Mouse (Mus musculus): ENCODE data around the gene Zfp719. TPM values are rescaled to one million over a fixed set of nuclear protein-coding genes. Genes with fewer than 3 reads are reported as not detected.

Gene Zfp719
- polyA plus RNA-seq, 2 experiments from 2014 or later, result 9.4 to 10.9 TPM

DNA sequence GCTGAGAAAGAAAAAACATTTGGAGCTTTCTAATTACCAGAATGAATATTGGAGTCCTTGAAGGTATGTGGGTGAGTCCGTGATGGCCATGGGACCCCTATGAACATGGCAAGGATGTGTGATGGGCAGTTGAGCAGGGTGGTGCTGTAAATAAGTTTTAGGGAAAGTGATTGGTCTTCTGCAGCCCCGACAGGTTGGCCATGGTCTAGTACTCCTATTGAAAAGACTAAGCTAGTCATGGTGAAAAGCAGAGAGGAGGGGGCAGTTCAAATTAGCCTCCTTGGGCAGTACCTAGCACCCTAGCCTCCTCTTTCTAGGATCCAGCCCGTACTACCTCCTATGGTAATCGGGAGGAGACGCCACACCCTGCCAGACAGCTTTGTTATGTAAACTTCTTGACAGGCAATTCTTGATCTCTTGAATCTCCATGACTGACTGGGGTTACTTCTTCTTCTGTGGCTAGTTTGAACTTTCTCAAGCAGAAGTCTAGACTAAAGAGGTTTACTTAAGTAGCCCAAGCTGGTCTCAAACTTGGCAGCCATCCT lies 28.4 kb downstream of the Zfp719 start:
- ATAC-seq, result no peak

DNA sequence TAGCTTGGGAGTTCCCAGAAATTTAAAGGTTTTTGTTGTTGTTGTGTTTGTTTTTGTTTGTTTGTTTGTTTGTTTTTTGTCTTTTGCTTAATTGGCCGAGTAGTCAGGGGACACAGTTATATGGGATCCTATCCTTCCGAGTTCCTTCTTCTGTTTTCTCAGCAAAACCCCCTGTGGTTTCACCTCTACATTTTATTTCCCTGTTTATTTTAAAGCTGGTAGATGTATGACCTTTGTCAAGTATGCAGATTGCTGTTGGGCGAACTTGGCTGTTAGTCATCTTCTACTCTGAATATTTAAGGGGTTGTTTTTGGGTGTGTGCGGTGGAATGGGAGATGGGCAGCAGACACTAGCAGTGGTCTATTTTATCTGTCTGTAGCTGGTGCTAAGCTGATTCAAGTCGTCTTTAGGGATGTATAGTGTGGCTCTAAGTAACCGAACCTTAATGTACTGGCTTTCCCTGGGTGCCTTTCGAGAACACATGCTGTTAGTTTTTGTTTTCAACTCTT lies 29.0 kb downstream of the Zfp719 start:
- ATAC-seq, result no peak

DNA sequence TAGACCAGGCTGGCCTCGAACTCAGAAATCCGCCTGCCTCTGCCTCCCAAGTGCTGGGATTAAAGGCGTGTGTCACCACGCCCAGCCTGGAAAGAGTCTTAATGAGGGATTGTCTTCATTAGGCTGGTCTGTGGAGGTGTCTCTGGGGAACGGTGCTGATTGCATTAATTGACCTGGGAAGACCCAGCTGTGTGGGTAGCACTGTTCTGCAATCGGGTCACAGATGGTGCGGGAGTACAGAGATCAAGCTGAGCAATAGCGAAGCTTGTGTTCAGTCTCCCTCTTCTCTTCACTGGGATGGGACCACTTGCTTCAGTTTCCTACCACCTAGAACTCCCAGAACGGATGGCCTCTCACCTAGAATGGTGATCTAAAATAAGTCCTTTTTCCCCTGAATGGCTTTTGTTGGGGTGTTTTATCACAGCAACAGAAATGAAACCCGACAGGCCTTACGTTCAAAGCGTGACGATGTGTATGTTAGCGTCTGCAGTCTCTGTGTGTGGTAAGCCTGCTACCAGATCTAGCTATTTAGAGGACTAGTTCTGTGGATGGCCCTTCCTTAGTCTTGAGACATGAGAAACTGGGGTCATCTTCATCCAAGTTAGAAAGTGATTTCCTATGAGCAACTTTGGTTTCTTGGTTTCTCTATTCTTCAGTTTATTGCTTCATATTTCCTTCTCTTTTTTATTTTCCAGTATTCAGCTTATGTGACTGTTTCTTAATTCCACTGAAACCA lies 34.6 kb downstream of the Zfp719 start:
- ATAC-seq, result no peak

DNA sequence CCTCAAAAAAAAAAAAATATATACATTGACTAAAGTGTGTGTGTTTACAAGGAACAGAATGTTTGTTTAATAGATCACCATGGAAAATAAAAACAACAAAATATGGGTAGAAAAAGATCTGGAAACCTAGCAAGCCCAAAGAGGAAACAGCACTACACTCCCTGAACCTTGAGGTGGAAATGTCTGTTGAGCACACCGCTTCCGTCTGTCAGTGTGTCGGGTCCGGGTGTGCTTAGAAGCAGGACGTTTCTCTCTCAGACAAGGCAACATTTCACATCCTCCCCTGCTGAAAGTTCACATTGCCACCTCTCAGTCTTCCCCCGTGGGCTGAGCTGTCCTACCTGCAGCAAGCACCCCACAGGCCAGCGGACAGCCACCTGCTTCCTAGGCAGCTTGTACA lies 43.5 kb downstream of the Zfp719 start:
- no peak for ATAC-seq

DNA sequence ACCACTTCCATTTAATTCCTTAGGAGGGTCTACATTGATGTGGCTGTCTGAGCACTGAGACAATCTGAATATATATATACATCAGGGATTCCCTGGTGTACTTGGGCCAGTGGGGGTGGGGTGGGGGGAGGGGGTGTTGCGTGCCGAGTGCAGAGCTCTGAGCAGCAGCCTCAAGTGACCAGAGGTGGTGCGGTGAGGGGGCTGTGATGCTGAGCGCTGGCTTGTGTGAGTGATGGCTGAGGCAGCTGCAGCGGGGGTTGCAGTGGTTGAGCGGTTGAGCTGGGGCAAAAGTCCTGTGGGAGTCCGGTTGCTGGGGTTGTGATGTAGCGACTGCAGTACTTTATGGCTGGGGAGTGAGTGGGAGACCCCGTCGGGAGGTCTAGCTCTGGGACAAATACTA lies 44.4 kb downstream of the Zfp719 start:
- no peak for ATAC-seq

DNA sequence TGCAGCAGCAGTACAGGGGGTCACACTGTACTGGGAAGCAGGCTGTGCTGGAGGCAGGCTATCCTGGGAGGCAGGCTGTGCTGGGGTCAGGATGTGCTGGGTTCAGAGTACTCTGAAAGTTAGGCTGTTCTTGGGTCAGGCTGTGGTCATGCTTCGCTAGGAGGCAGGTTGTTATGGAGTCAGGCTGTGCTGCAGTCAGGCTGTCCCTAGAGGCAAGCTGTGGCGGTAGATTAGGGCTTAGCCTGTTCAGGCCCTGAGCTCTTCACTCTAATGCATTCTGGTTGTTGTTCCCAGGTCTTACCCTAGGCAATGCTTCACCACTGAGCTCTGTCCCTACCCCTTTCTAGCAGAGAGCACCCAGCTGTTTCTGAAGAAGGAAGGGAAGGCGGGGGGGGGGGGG lies 45.7 kb downstream of the Zfp719 start:
- ATAC-seq, result no peak

DNA sequence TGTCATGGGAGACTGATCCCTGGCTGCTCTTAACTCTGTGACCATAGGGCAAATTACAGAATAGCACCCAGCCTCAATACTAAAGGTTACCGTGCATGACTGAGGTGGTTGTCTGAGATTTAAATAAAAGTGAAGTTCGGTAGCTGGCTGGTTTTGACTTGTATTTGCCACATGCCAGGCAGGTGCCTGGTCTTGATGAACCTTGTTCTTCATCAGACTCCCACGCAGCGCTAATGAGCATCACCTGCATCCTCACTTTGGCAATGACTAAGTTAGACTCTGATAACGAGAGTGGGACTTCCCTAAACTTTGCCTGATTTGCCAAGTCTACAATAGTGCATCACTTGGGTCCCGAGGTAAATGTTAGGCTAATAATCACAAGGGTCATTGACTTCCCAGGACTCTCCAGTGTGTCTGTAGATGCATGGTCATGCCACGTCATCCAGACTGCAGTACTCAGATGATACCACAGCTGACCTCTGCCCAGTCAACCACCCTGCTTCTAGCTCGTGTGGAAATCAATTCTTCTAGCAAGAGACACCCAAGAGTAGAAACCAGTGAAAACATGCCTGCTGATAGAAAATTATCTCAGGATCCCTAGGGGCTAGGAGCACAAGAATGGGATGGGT lies 46.5 kb downstream of the Zfp719 start:
- ATAC-seq, result no peak

DNA sequence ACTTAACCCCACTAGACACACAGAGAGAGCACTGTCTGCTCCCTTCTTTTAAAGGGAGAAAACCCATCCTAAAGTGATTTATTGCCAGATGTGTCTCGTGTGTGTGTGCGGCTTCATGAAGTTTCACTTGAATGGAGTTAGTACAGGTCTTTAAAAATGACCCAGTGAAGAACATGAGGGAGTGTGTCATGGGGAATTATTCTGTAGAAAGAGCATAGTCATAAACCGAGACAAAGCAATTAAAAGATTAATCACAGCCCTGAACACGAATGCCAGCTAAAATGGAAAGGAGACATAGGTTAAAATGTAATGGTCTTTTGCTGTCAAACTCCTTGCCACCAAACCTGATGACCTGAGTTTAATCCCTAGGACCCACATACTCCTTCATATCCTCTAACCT lies 54.5 kb downstream of the Zfp719 start:
- ATAC-seq, result no peak

DNA sequence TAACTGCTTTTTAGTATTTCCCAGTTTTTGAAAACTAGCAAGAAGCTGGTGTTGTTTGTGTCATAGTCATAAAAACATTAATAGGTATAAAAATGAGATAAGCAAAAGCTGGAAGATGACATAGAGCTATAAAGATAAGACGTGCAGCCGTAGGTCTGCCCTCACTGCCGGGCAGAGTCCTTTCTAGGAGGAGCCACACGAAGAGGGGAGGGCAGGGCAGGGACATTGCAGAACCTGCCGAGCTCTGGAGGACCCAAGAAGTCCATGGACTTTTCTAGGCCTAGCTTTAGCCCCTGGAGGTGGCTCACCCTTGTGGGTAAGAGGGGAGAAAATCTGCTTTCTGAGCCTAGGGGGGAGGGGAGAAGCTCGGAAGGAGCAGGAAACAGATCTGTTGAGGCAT lies 55.1 kb downstream of the Zfp719 start, which contains the start of gene Ceacam18:
TSS of gene Ceacam18 (plus strand) at position 208 of the 400 bp plus-strand sequence.
- no peak for ATAC-seq

DNA sequence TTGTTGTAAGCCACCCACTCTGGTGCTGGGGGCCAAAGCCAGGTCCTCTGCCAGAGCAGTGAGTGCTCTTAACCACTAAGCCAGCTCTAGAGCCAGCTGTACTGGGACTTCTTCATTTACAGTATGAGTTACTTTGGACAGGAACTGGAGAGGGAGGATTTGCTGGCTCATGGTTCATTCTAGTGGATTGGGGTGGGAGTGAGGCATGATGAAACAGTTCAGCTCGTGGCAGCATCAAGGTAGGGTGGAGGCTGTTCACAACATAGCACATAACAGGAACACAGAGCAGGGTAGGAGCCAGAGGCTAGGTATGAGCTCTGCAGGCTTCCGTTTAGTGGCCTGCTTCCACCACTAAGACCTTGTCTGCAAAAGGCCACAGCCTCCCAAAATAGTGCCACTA lies 56.8 kb downstream of the Zfp719 start:
- ATAC-seq, result no peak

DNA sequence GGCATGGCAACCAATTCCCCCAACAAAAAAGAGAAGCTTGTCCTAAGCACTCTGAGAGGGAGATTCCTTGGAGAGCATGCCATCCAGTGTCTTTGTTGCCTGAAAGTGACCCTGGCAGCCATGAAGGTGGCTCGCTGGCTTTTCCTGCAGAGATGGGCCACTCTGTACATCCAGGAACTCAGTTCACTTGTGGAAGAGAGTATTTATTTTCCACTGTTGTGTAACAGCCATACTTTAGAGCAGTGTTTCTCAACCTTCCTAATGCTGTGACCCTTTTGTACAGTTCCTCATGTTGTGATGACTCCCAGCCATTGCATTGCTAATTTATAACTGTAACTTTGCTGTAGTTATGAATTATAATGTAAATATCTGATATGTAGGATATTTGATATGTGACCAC lies 57.7 kb downstream of the Zfp719 start:
- no peak for ATAC-seq

DNA sequence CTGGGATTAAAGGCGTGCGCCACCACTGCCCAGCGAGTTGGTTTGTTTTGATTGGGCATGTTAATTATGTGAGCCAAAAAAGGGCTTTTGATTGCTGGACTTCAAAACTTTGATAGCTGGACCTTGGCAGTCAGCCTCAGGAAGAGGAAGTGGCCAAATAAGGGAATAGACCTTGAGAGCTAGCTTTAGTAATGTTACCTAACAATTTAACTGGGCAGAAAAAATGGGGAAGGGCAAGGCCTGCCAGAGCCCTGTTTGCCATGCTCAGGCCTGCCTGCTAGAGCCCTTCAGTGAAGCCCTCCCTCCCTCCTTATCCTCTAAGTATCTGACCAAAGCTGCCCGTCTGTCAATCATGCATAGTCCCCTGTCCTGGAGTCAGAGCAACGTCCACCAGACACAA lies 63.2 kb downstream of the Zfp719 start:
- no peak for ATAC-seq

Other genes with a start within 250 kb of the Zfp719 start
- not detected for gene Siglecf, start 228.3 kb upstream of the Zfp719 start, polyA plus RNA-seq (2017; shearing (Covaris generic))
- 1 to 10 TPM in 1 of 2 experiments, not detected in 1; 2.4 TPM for gene Siglecg, start 171.4 kb upstream of the Zfp719 start, polyA plus RNA-seq (2017; shearing (Covaris generic))
- gene Lim2, start 151.9 kb upstream of the Zfp719 start, polyA plus RNA-seq (2017; shearing (Covaris generic)), result not detected
- 100 to 1,000 TPM; 381 to 402 TPM for gene Nkg7, start 142.5 kb upstream of the Zfp719 start, polyA plus RNA-seq (2017; shearing (Covaris generic))
- 1 to 10 TPM in 1 of 2 experiments, not detected in 1; 1.4 TPM for gene Cldnd2, start 138.8 kb upstream of the Zfp719 start, polyA plus RNA-seq (2017; shearing (Covaris generic))
- 100 to 1,000 TPM; 235 to 271 TPM for gene Etfb, start 135.5 kb upstream of the Zfp719 start, polyA plus RNA-seq (2017; shearing (Covaris generic))
- gene Gm45233, start 135.5 kb upstream of the Zfp719 start, polyA plus RNA-seq (2017; shearing (Covaris generic)), result not detected
- 1 to 10 TPM; 1.2 to 4.3 TPM for gene Vsig10l, start 116.5 kb upstream of the Zfp719 start, polyA plus RNA-seq (2017; shearing (Covaris generic))
- gene Iglon5, start 89.5 kb upstream of the Zfp719 start, polyA plus RNA-seq (2017; shearing (Covaris generic)), result not detected
- gene 4931406B18Rik, start 73.7 kb upstream of the Zfp719 start, polyA plus RNA-seq (2017; shearing (Covaris generic)), result not detected
- gene Cd33, start 35.2 kb upstream of the Zfp719 start, polyA plus RNA-seq (2017; shearing (Covaris generic)), result not detected
- 1 to 10 TPM; 3.2 to 3.4 TPM for gene Zfp658, start 17.4 kb upstream of the Zfp719 start, polyA plus RNA-seq (2017; shearing (Covaris generic))
- gene Zfp819, start 27.6 kb downstream of the Zfp719 start, polyA plus RNA-seq (2017; shearing (Covaris generic)), result under 1 TPM in 1 of 2 experiments, not detected in 1; 0.20 TPM
- not detected for gene Ceacam18, start 55.1 kb downstream of the Zfp719 start, polyA plus RNA-seq (2017; shearing (Covaris generic))
- under 1 TPM in 1 of 2 experiments, not detected in 1; 0.34 TPM for gene Siglece, start 80.6 kb downstream of the Zfp719 start, polyA plus RNA-seq (2017; shearing (Covaris generic))
- 1 to 10 TPM; 1.2 to 1.3 TPM for gene Ctu1, start 92.4 kb downstream of the Zfp719 start, polyA plus RNA-seq (2017; shearing (Covaris generic))
- not detected for gene Klk14, start 110.8 kb downstream of the Zfp719 start, polyA plus RNA-seq (2017; shearing (Covaris generic))
- not detected for gene Klk13, start 133.0 kb downstream of the Zfp719 start, polyA plus RNA-seq (2017; shearing (Covaris generic))
- gene Klk12, start 189.3 kb downstream of the Zfp719 start, polyA plus RNA-seq (2017; shearing (Covaris generic)), result not detected
- under 1 TPM in 1 of 2 experiments, not detected in 1; 0.36 TPM for gene Klk11, start 195.0 kb downstream of the Zfp719 start, polyA plus RNA-seq (2017; shearing (Covaris generic))
- under 1 TPM in 1 of 2 experiments, not detected in 1; 0.32 TPM for gene Klk10, start 201.4 kb downstream of the Zfp719 start, polyA plus RNA-seq (2017; shearing (Covaris generic))
- not detected for gene Klk9, start 212.3 kb downstream of the Zfp719 start, polyA plus RNA-seq (2017; shearing (Covaris generic))
- 100 to 1,000 TPM; 179 to 197 TPM for gene Klk8, start 218.0 kb downstream of the Zfp719 start, polyA plus RNA-seq (2017; shearing (Covaris generic))
- gene Klk7, start 231.7 kb downstream of the Zfp719 start, polyA plus RNA-seq (2017; shearing (Covaris generic)), result not detected
- gene Klk6, start 244.9 kb downstream of the Zfp719 start, polyA plus RNA-seq (2017; shearing (Covaris generic)), result not detected